Comparison of ENCODE assay signal across 11 mouse cellular contexts in genomic region chr6:101251916-101252603, GRCm38 (mm10).
A peak's percentile ranks its signal among the peaks of the same experiment; 100 is the strongest.
DNase-seq lines count a peak whose midpoint lies in the region; ATAC-seq lines count a peak whose summit lies in the region.
"Had no signal": no experiment of that assay in that cellular context is flagged by ENCODE, and none has a peak within 500 bp of the region (broad histone marks: within the 10 kb centered on the region; RNA-seq: fewer than 3 reads in every experiment).

No protein-coding gene starts in this region.

- no peak overlapping the region for H3K4me3 ChIP-seq in heart, embryonic 12.5 days
- no peak overlapping the region for H3K4me3 ChIP-seq in lung, embryonic 16.5 days (ENCODE audit: low read length)
- no peak overlapping the region for H3K4me3 ChIP-seq in neural tube, embryonic 15.5 days (replicated peaks)
- H3K4me3 ChIP-seq: neural tube, embryonic 12.5 days had no signal

- no peak for ATAC-seq in heart, embryonic 12.5 days (ENCODE audit: insufficient number of reproducible peaks, low FRiP score)
- no peak for ATAC-seq in lung, embryonic 16.5 days (ENCODE audit: low read depth)
- ATAC-seq in neural tube, embryonic 15.5 days (ENCODE audit: low FRiP score): no peak

- no peaks in the 10 kb centered on the region for H3K27me3 ChIP-seq in heart, embryonic 12.5 days (replicated peaks)
- no peaks in the 10 kb centered on the region for H3K27me3 ChIP-seq in lung, embryonic 16.5 days (ENCODE audit: control insufficient read depth, insufficient read depth, low read depth, low read length)
- peaks cover 7% of the 10 kb centered on the region; the same call in 1 of the 2 replicates for H3K27me3 ChIP-seq in neural tube, embryonic 15.5 days (replicated peaks)
- H3K27me3 ChIP-seq: neural tube, embryonic 12.5 days had no signal

- H3K36me3 ChIP-seq in heart, embryonic 12.5 days: no peaks in the 10 kb centered on the region
- no peaks in the 10 kb centered on the region for H3K36me3 ChIP-seq in lung, embryonic 16.5 days (ENCODE audit: control insufficient read depth, insufficient read depth, low read length)
- no peaks in the 10 kb centered on the region for H3K36me3 ChIP-seq in neural tube, embryonic 15.5 days
- H3K36me3 ChIP-seq: neural tube, embryonic 12.5 days had no signal

- 64% methylated on average over 12 of the region's 12 CpGs for WGBS in heart, embryonic 12.5 days
- WGBS in lung, embryonic 16.5 days: 55% methylated on average over 12 of the region's 12 CpGs
- 39% methylated on average over 12 of the region's 12 CpGs for whole genome bisulfite sequencing in neural tube, embryonic 15.5 days

- peaks cover 57% of the 10 kb centered on the region for H3K4me1 ChIP-seq in heart, embryonic 12.5 days (replicated peaks)
- H3K4me1 ChIP-seq in lung, embryonic 16.5 days (replicated peaks; ENCODE audit: control insufficient read depth, insufficient read depth, low read length): peaks cover 40% of the 10 kb centered on the region
- H3K4me1 ChIP-seq in neural tube, embryonic 15.5 days: peaks cover 27% of the 10 kb centered on the region

- no peak for DNase-seq in heart, postnatal 36 days
- no peak for DNase-seq in lung, postnatal 4 days
- DNase-seq in frontal cortex, postnatal 36 days (ENCODE audit: low spot score in 2 of 2): peak; percentile 69 to 72
- DNase-seq in cerebellum, postnatal 4 days (ENCODE audit: low spot score in 2 of 2): no peak
- DNase-seq in yolk sac, embryonic 10.5 days (ENCODE audit: low spot score): no peak
- DNase-seq: cerebellum, adult 9-10 months; lung, adult 2 months had no signal

- intact Hi-C loops in heart, postnatal 36 days (cut with DNase I): no loop called here

- H3K4me2 ChIP-seq in heart, embryonic 12.5 days: no peak overlapping the region
- no peak overlapping the region for H3K4me2 ChIP-seq in lung, embryonic 16.5 days (ENCODE audit: low read depth, low read length)
- no peak overlapping the region for H3K4me2 ChIP-seq in neural tube, embryonic 15.5 days
- H3K4me2 ChIP-seq: neural tube, embryonic 12.5 days had no signal

- H3K27ac ChIP-seq in heart, embryonic 12.5 days (ENCODE audit: poor library complexity, severe bottlenecking): peak overlapping the region; percentile 15; the same call in 1 of the 2 replicates
- H3K27ac ChIP-seq in lung, embryonic 16.5 days (ENCODE audit: low read length): peak overlapping the region; percentile 94
- peak overlapping the region; percentile 25; the same call in 1 of the 2 replicates for H3K27ac ChIP-seq in neural tube, embryonic 15.5 days (replicated peaks)
- H3K27ac ChIP-seq: neural tube, embryonic 12.5 days had no signal

- H3K9me3 ChIP-seq in heart, embryonic 12.5 days (replicated peaks): no peaks in the 10 kb centered on the region
- no peaks in the 10 kb centered on the region for H3K9me3 ChIP-seq in lung, embryonic 16.5 days (ENCODE audit: control insufficient read depth, low read length)
- no peaks in the 10 kb centered on the region for H3K9me3 ChIP-seq in neural tube, embryonic 15.5 days (replicated peaks)
- H3K9me3 ChIP-seq: neural tube, embryonic 12.5 days had no signal

- no peak overlapping the region for H3K9ac ChIP-seq in heart, embryonic 12.5 days
- no peak overlapping the region for H3K9ac ChIP-seq in lung, embryonic 16.5 days (ENCODE audit: low read length)
- no peak overlapping the region for H3K9ac ChIP-seq in neural tube, embryonic 15.5 days (replicated peaks)
- H3K9ac ChIP-seq: neural tube, embryonic 12.5 days had no signal

Comparison
In these comparisons a context has a peak if more than half of its experiments do, and no peak if none do; other contexts are left out.
1. H3K27ac ChIP-seq: peak in every context shown above with its lines; median percentile 94 in lung, embryonic 16.5 days; 25 in neural tube, embryonic 15.5 days; 15 in heart, embryonic 12.5 days.
2. DNase-seq: peak in frontal cortex, postnatal 36 days (2 of 2); none in heart, postnatal 36 days (0 of 2), lung, postnatal 4 days (0 of 2), cerebellum, postnatal 4 days (0 of 2) and yolk sac, embryonic 10.5 days (single experiment).